Mouse (Mus musculus) megakaryocyte, adult 5-6 weeks (primary cell): ENCODE results near the gene Ptpdc1. TPM values are rescaled to one million over a fixed set of nuclear protein-coding genes. Genes with fewer than 3 reads are reported as not detected.
A peak's percentile ranks its signal among the peaks of the same experiment; 100 is the strongest.

Source experiments
- ATAC-seq: 2 replicates; pipeline ENCODE4 v1.8.0; 2016; ENCODE audit warnings: mild to moderate bottlenecking, inconsistent platforms; ENCODE audit not compliant: poor library complexity, severe bottlenecking
- total RNA-seq, 2 experiments: library from RNA; stranded (forward) in 1 of 2; stranded (reverse) in 1 of 2; fragments of 153-499, 151-499 nt in 1 of 2; fragments of 221-1000, 200-1000 nt in 1 of 2; gene quantifications; 2 replicates each; pipeline versions ENCODE4 v1.2.3 to v1.2.4; 2015 to 2017

Gene Ptpdc1
- total RNA-seq, 2 experiments from 2014 or later, result 1.6 to 1.8 TPM

DNA sequence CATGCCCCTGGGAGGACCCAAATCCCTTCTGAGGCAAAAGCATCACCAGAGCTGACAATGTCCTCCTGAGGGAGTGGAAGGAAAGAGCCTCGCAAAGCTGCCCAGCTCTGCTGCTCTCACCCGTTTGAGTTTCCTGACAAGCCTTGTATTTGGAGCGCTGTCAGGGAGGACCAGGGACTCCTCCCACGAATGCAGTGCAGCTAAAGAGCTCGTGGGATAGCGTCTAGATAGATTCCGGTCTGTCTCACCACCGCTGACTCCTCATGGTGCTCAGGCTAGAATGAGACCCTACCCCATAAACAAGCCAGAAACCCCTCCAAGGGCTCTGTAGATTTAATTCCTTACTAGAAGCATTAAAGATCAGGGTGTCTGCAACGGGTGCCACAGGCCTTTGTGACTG, 32.3 kb upstream of the Ptpdc1 start:
- ATAC-seq, result no peak

DNA sequence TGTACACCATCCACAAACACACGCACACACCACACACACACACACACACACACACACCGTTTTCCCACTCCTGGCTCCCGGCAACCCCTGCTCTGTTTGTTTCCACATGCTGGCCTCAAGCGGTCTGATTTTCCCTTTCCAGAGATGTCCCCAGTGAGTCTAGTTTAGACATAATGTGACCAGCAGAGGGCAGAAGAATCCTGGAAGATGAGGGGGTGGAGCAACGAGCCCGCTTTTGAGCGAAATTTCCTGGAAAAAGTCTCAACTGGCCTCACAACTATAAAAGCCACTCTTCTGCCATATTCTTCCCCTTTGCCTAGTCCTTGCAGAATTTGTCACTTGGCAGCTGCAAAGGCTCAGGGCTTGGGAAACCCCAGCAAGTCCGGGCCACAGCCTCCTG, 30.2 kb upstream of the Ptpdc1 start:
- no peak for ATAC-seq

DNA sequence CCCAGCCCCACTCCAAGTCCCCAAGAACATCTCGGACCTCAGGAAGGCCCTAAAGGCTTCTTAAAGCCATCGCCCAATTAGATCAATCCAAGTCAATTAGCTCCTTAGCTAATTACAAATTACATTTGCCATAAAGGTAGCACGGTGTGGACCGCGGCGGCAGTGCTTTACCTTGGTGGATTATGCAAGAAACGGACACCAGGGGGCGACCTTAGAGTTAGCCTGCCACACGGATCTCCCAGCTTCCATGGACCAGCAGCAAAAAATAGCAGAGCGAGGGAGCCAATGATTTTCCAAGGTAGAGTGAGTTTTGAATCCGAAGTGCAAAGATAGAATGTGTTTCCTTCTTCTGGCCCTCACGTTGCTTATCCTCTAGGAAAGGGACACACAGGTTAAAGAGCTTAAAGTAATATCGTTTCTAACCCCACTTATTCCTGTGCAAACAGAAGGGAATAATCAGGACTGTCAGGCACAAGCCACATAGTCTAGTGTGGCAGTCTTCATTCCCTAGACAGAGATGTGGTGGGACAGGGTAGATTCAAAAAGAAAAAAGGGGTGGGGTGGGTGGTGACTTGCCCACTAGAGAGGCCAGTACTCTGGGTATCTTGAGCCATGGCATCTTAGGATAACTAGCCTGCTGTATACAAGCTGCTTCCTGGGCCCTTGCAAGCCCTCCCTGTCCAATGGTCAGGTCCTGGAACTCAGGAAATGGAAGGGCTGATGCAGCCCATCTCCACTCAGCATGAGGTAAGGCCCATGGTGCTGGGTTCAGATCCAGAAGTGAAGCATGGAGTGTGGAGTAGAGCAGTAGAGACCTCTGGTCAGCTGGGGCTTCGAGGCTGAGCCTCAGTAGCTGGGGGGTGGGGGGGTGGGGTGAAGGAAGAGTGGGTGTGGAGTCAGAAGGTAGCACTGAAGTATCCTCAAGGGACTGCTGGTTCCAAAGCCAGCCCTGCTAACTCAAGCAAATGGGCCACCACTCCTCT, 28.6 kb upstream of the Ptpdc1 start:
- peak; percentile 57 for ATAC-seq

DNA sequence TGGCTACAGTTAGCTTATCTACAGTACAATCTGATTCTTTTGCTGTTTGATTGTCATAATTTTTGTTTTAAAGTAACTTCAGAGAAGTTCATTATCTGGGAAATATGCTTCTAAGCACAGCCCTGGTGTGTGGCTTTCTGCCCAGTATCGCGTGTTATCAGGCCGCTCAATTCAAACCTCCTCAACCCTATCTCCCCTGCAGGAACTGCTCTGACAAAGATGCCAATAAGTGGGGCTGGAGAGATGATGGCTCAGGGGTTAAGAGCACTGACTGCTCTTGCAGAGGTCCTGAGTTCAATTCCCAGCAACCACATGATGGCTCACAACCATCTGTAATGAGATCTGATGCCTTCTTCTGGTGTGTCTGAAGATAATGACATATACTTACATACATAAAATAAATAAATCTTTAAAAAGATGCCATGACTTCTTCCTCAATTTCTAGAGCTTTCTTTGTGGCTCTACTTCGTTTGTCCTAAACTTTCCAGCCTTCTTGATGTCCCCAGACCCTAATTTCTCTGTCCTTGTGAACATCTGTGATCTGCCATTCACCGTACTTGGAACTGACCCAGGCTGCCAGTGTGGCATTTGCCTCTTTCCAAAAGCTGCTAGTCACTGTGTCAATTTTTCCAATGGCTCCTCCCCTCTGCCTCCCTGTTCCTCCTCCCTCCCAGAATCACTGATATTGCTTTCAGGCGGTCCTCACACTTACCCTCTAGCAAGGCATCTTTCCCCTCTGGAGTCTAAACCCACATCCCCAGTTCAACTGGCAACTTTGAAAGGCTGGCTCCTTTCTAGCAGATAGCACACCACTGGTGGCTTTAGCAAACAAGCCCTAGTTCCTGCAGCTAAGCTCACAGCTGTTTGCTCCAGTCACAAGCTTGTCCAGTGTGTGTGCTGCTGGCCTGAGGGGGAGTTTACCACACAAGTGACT, 25.9 kb upstream of the Ptpdc1 start:
- no peak for ATAC-seq

GRCm38 (mm10) chr13:48650615-48651014, 25.2 kb upstream of the Ptpdc1 start:
- no peak for ATAC-seq

GRCm38 (mm10) chr13:48646696-48647095, 21.2 kb upstream of the Ptpdc1 start:
- ATAC-seq, result no peak

GRCm38 (mm10) chr13:48643991-48644390, 18.5 kb upstream of the Ptpdc1 start:
- ATAC-seq, result no peak

- ATAC-seq, result no peak
Measured at GRCm38 (mm10) chr13:48643072-48643471, 17.6 kb upstream of the Ptpdc1 start.

DNA sequence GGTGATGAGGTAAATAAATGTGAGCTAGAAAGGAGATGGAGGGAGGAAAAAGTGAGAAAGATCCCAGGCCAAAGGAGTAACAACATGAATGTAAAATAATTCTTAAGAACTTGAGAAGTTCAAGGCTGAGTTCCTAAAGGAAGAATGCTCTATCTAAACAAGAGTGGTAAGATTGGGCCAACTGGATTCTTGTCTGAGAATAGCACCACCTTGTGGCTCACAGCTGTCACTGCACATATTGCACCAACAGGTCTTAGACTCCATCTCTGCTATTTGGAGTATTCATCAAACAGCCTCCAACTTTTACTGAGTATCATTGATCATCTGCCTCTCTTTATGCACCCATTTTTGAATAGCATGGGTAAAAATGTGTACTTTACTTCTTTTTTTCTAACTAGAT, 14.1 kb upstream of the Ptpdc1 start:
- peak; percentile 75 for ATAC-seq

DNA sequence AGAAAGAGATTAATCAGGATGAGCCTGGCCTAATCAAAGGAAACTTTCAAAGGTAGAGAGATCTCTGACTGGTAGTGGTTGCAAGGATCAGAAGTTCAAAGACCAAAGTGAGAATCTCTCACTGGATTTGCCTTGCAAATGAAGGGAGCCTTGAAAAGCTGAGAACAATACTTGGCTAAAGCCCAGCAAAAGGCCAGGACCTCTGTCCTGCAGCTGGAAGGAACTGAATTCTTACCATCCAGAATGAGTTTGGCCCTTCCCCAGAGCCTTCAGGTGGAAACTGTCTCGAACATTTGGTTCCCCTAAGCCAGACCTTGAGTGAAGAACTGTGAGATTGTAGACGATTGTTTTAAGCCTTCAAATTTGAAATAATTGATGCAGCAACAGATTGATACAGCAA, 12.2 kb upstream of the Ptpdc1 start:
- no peak for ATAC-seq

DNA sequence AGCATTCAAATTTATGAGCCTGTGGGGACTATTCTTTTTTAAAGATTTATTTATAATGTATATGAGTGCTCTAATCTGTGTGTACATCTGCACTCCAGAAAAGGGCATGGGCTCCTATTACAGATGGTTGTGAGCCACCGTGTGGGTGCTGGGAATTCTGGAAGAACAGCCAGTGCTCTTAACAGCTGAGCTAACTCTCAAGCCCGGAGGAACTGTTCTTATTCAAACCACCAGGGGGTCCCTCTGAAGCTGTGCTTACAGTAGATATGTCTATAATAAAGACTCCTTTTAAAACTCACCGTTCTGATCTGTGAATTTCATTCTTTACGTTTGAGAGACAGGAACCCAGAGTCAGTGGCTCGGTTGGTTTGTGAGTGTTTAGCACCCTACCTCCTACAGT, 6.2 kb upstream of the Ptpdc1 start:
- no peak for ATAC-seq

GRCm38 (mm10) chr13:48624968-48625398, 481 bp downstream of the Ptpdc1 start:
- ATAC-seq, result peak; percentile 8

DNA sequence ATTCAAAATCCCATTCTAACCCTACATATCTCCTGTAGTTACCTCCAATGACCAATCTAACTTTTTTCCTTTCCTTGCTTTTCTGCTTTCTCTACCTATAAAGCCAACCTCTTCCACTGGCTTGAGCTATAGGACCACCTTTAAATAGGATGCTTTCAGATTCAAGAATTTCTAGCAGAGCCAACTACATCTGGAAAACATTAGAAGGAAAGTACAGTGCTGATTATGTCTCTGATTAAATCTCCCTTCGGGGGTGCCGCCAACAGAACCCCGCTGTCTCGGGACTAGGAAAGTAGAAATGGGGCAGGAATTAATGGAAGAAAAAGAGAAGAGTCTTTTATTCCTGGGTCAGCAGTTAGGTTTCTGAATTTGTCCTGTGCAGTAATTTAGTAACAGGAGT, 6.6 kb downstream of the Ptpdc1 start:
- ATAC-seq, result no peak

DNA sequence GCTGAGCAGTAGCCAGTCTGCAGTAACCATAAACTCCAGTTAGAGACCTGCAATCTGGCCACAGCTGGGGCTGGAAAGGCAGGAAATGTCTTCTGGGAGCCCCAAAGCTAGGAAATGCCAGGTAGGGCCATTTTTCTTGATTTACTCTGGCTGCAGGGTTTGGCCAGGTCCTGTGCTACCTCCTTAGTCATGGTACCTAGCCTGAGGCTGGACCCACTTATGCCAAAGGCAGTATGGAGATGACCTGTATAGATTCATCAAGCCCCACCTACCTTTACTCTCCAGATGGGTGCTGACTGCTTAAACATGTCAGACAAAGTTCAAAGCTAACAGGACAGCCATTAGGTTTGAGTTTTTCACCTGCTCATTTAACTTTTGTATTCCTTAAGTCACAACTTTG, 7.7 kb downstream of the Ptpdc1 start:
- ATAC-seq, result no peak

DNA sequence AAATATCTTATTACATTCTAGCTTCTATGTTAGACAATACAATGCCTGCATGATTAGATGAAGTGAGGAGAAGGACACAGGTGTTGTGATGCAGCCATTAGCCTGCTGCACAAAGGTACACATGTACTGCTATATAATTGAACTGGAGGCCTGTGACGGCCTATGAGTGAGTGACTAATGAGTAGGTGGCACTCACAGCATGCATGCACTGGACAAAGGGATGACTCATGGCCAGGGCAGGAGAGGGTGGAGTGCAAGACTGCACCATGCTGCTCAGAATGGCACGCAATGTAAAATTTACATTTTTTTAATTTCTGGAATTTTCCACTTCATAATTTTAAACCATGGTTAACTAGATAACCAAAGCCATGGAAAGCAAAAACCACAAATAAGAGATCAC, 10.9 kb downstream of the Ptpdc1 start:
- ATAC-seq, result no peak

DNA sequence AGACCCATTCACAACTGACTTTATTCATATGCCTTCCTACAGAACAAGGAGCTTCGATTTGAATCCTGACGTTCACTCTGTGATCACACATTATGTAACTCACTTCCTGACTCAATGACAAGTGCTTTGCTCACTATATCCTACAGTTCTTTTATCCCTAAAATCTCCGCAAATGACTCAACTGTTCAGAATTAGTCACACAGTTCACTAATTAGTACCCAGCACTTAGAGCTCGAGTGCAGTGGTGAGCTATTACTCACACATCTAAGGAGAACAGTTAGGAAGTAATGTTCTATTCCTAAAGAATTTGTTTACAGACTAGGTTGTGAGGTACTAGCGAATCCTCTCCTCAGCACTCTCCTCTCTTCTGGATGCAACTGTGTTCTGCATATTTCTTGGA, 16.4 kb downstream of the Ptpdc1 start:
- no peak for ATAC-seq

DNA sequence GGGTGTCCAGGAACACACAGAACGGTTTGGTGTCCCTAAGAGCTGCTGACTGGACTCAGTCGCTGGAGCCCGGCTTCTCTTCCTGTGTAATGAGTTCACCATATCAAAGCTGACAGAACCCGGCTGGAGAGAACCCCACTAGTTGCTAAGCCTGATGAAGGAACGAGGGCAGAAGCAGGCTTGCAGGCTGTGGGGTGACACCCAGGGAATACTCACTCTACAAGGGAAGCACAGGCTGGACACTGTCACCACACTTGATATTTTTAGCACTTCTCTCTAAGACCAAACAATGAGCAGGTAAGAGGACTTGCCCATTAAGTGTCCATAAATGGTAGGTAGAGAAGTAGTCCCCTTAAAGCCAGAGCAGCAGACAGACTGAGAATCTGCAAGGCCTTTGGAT, 20.9 kb downstream of the Ptpdc1 start:
- no peak for ATAC-seq

DNA sequence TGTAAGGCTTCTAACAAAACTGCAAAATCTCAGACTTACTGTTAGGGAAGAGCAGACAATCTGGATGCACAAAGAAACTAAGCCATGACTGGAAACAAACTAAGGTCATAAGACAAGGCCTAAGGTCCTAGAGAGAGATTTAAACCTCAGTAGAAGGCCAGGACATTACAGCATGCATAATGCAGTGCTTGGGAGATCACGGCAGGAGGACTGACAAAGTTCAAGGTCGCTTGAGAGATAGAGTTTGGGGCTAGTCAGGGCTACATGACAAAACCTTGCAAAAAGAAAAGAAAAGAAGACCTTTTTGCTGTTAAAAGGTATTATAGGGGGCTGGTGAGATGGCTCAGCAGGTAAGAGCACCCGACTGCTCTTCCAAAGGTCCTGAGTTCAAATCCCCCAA, 22.2 kb downstream of the Ptpdc1 start:
- no peak for ATAC-seq

GRCm38 (mm10) chr13:48594605-48595004, 30.9 kb downstream of the Ptpdc1 start:
- no peak for ATAC-seq

- ATAC-seq, result no peak
Measured at GRCm38 (mm10) chr13:48594031-48594430, 31.4 kb downstream of the Ptpdc1 start.

- no peak for ATAC-seq
Measured at GRCm38 (mm10) chr13:48593181-48593580, 32.3 kb downstream of the Ptpdc1 start.

DNA sequence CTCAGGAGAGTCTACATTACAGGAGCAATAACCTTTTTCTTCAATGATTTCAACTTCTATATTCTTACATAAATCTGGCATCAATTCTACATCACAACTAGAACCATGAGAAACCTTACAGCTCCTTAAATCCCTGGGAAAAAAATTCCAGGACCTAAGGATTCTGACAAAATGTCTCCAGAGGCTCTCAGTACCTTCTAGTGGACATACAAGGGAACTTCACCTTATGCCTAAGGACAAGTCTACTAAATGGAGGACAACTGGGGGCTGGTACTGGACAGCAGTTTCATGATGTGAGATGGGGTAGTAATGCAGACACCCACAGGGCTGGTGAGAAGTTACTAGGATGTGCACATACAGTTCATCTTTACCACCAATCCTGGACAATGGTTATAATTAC, 34.7 kb downstream of the Ptpdc1 start:
- ATAC-seq, result no peak
